Mouse (Mus musculus): ENCODE data around the gene Olfr305. TPM values are rescaled to one million over a fixed set of nuclear protein-coding genes. Genes with fewer than 3 reads are reported as not detected.

Olfr305 gene
- polyA plus RNA-seq, 1 experiment: not detected

DNA sequence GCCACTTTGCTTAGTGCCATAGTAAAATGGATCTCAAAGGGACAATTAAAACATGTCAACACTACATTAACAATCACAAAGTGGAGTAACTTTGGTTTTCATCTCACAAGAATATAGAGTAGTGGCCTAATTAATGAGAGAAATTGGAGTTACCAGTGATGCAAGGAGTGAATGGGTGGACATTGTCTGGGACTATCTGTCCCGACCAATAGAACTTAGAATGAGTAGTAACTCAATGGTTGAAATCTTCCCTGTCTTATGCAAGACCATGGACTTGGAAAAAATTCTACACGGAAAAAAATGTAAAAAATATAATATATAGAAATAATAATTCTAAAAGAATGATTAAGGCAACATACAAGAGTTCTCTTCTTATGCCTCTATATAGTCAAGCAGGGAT, 53.1 kb downstream of the Olfr305 start, which contains the start of gene Olfr309:
TSS of gene Olfr309 (minus strand) at position 101 of the 400 bp plus-strand sequence.
- Histone ChIP-seq H3ac (ENCODE audit: control insufficient read depth, insufficient read length) (no peak within 1 kb of the TSS), H3K27me3 (ENCODE audit: control insufficient read depth, insufficient read depth, insufficient read length) (no peaks in the 10 kb centered on the region), H3K36me3 (ENCODE audit: control insufficient read depth, insufficient read depth) (no peaks in the 10 kb centered on the region), H3K4me3 (no peak within 1 kb of the TSS), H3K79me2 (ENCODE audit: control insufficient read depth, insufficient read depth) (no peaks in the 10 kb centered on the region), H3K4me2 (ENCODE audit: low read depth) (no peak within 1 kb of the TSS)
- TF ChIP-seq USF1 (IDR thresholded peaks at IDR 0.05; ENCODE audit: low read depth) (no peak), TCF12 (IDR thresholded peaks at IDR 0.05; ENCODE audit: insufficient read depth, poor library complexity, severe bottlenecking) (no peak), CEBPB (IDR thresholded peaks at IDR 0.05; ENCODE audit: insufficient read depth, poor library complexity, severe bottlenecking) (no peak), MYOD1 (IDR thresholded peaks at IDR 0.05; ENCODE audit: control insufficient read depth in 1 of 3, insufficient read length in 2 of 3, low read depth in 2 of 3) (no peak), SRF (IDR thresholded peaks at IDR 0.05; ENCODE audit: control insufficient read depth, insufficient read length, low read depth) (no peak), REST (IDR thresholded peaks at IDR 0.05; ENCODE audit: insufficient read depth, insufficient read length) (no peak), MAX (IDR thresholded peaks at IDR 0.05; ENCODE audit: low read depth) (no peak), POLR2A (IDR thresholded peaks at IDR 0.05; ENCODE audit: insufficient read length, low read depth) (no peak), E2F4 (IDR thresholded peaks at IDR 0.05; ENCODE audit: insufficient read depth) (no peak), MYOG (IDR thresholded peaks at IDR 0.05; ENCODE audit: control insufficient read depth in 1 of 3, insufficient read depth in 1 of 3, insufficient read length in 2 of 3, low read depth in 2 of 3) (no peak), TCF3 (IDR thresholded peaks at IDR 0.05; ENCODE audit: insufficient read length, low read depth) (no peak), POLR2AphosphoS2 (IDR thresholded peaks at IDR 0.05; ENCODE audit: insufficient read length, low read depth) (no peak)

Other genes with a start within 250 kb of the Olfr305 start
- not detected for gene Vmn2r75, start 195.2 kb downstream of the Olfr305 start, polyA plus RNA-seq (2012; fragmentation: generic; extraction: Trizol)
- not detected for gene Vmn2r76, start 120.6 kb downstream of the Olfr305 start, polyA plus RNA-seq (2012; fragmentation: generic; extraction: Trizol)
- gene Olfr310, start 89.8 kb downstream of the Olfr305 start, polyA plus RNA-seq (2012; fragmentation: generic; extraction: Trizol): not detected
- gene Olfr309, start 53.2 kb downstream of the Olfr305 start, polyA plus RNA-seq (2012; fragmentation: generic; extraction: Trizol): not detected
- not detected for gene Olfr308, start 41.3 kb downstream of the Olfr305 start, polyA plus RNA-seq (2012; fragmentation: generic; extraction: Trizol)
- not detected for gene Olfr307, start 29.3 kb downstream of the Olfr305 start, polyA plus RNA-seq (2012; fragmentation: generic; extraction: Trizol)
- not detected for gene Olfr304, start 19.7 kb upstream of the Olfr305 start, polyA plus RNA-seq (2012; fragmentation: generic; extraction: Trizol)
- gene Olfr303, start 30.9 kb upstream of the Olfr305 start, polyA plus RNA-seq (2012; fragmentation: generic; extraction: Trizol): not detected
- not detected for gene Olfr301, start 36.9 kb upstream of the Olfr305 start, polyA plus RNA-seq (2012; fragmentation: generic; extraction: Trizol)
- not detected for gene Olfr299, start 93.0 kb upstream of the Olfr305 start, polyA plus RNA-seq (2012; fragmentation: generic; extraction: Trizol)
- gene Olfr298, start 125.6 kb upstream of the Olfr305 start, polyA plus RNA-seq (2012; fragmentation: generic; extraction: Trizol): not detected
- gene Olfr297, start 153.0 kb upstream of the Olfr305 start, polyA plus RNA-seq (2012; fragmentation: generic; extraction: Trizol): not detected
- not detected for gene Olfr295, start 216.9 kb upstream of the Olfr305 start, polyA plus RNA-seq (2012; fragmentation: generic; extraction: Trizol)
- not detected for gene Olfr294, start 249.7 kb upstream of the Olfr305 start, polyA plus RNA-seq (2012; fragmentation: generic; extraction: Trizol)

Data from myocyte (in vitro differentiated cells).